Mouse (Mus musculus) embryonic fibroblast, embryonic 13.5 days (primary cell): ENCODE measurements around the gene Tchhl1.

Experiments used
- CTCF ChIP-seq: IDR thresholded peaks from 2 replicates; pipeline ENCODE4 v1.5.1; 2011; ENCODE audit warnings: mild to moderate bottlenecking, control low read depth, low read length, moderate library complexity, borderline replicate concordance; ENCODE audit not compliant: insufficient read depth
- POLR2A ChIP-seq: IDR thresholded peaks from 2 replicates; pipeline ENCODE4 v1.6.1; 2011; ENCODE audit warnings: low read depth, mild to moderate bottlenecking, control low read depth, low read length, moderate library complexity

DNA sequence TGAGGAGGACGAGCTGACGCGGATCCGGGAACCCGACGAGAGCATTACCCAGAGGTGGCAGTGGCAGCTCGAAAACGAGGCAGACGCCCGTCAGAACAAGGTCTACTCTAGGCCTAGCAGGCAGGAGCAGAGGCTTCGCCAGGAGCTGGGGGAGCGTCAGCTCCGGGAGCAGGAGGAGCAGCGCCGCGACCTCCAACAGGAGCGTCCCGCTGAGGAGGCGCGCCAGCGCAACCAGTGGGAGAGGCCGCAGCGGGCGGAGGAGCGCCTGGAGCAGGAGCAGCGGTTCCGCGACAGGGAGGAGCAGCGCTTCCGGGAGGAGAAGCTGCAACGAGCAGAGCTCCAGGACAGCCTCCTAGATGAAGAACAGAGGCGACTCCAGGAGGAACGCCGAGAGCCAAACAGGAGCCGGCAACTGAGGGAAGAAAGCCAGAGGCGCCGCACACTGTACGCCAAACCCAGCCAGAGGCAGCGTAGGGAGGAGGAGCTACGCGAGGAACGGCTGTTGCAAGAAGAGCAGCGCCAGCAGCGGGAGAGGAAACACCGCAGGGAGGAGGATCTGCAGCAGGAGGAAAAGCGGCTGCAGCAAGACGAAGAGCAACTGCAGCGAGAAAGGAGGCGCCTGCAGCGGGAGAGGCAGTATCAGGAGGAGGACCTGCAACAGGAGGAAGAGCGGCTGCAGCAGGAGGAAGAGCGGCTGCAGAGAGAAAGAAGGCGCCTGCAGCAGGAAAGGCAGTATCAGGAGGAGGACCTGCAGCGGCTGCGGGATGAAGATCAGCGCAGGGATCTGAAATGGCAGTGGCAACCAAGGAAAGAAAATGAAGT lies 24.0 kb upstream of the Tchhl1 start:
- no peak for TF ChIP-seq CTCF
- TF ChIP-seq POLR2A, result no peak
